Comparison of ENCODE assay signal across 8 mouse cellular contexts in the genomic region with DNA sequence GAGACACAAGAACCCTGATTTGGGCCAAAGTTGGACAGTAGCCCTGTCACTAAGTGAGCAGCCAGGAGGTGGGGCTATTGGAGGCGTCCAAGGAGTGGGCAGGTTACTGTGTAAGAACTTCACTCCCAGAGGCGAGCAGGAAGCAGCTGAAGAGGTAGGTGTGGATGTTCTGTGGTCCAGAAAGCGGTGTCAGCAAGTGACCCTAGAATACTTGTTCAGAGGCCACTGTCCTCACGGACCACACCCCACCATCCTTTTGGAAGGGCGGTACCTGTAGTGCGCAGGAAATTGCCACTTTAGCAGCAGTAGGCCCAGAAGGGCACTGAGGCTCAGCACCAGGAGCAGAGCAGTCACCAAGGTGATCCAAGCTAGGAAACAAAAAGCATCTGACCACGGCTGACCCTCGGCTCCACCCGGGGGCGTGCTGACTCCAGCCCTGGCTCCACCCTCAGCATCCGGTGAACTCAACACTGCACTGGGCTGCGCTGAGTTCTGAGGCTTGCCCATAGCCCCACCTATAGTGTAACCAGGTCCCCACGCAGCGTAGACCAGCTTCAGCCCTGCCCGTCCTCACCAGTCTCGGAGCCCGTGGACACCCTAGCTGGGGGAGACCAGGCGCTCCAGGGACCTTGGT. TPM values are rescaled to one million over a fixed set of nuclear protein-coding genes. Genes with fewer than 3 reads are reported as not detected.
DNase-seq lines count a peak whose midpoint lies in the region; ATAC-seq lines count a peak whose summit lies in the region.

No protein-coding gene starts in this region.

- 20% methylated on average over 18 of the region's 18 CpGs for WGBS in hindbrain, embryonic 14.5 days
- WGBS in liver, embryonic 11.5 days: 36% methylated on average over 18 of the region's 18 CpGs

- peak overlapping the region; percentile 34 for H3K4me3 ChIP-seq in hindbrain, embryonic 14.5 days (replicated peaks; ENCODE audit: low read length)
- H3K4me3 ChIP-seq in liver, embryonic 11.5 days (ENCODE audit: low read depth, low read length): peak overlapping the region; percentile 35

- peaks cover 11% of the 10 kb centered on the region; the same call in 1 of the 2 replicates for H3K4me1 ChIP-seq in hindbrain, embryonic 14.5 days (replicated peaks; ENCODE audit: control insufficient read depth, insufficient read depth, low read length)
- no peaks in the 10 kb centered on the region for H3K4me1 ChIP-seq in liver, embryonic 11.5 days (replicated peaks; ENCODE audit: control insufficient read depth, insufficient read depth, low read length)

- peak; percentile 77 for ATAC-seq in hindbrain, embryonic 14.5 days (ENCODE audit: low FRiP score)
- ATAC-seq in liver, embryonic 11.5 days (replicated peaks; ENCODE audit: low FRiP score): peak; percentile 74
- ATAC-seq in erythroblast, adult 5-6 weeks (replicated peaks; ENCODE audit: low FRiP score, poor library complexity, severe bottlenecking): no peak

- peak overlapping the region; percentile 44 for H3K9ac ChIP-seq in hindbrain, embryonic 14.5 days
- no peak overlapping the region for H3K9ac ChIP-seq in liver, embryonic 11.5 days (ENCODE audit: low read depth, low read length)

- H3K9me3 ChIP-seq in hindbrain, embryonic 14.5 days (ENCODE audit: control insufficient read depth, low read length): no peaks in the 10 kb centered on the region
- no peaks in the 10 kb centered on the region for H3K9me3 ChIP-seq in liver, embryonic 11.5 days (ENCODE audit: control insufficient read depth, low read length)

- peak overlapping the region; percentile 70 for H3K4me2 ChIP-seq in hindbrain, embryonic 14.5 days (replicated peaks)
- H3K4me2 ChIP-seq in liver, embryonic 11.5 days: peak overlapping the region; percentile 62

- peak; percentile 21 to 27 for DNase-seq in urinary bladder, adult 18-20 months (ENCODE audit: low spot score in 2 of 2)
- no peak for DNase-seq in urinary bladder, postnatal 10 days (ENCODE audit: low spot score)
- DNase-seq in forelimb bud, embryonic 11.5 days (ENCODE audit: low read depth, low spot score): peak; percentile 51
- no peak for DNase-seq in hindbrain, embryonic 14.5 days (ENCODE audit: low spot score)
- no peak for DNase-seq in liver, embryonic 11.5 days (ENCODE audit: low spot score)
- DNase-seq in neural tube, embryonic 10.5 days (ENCODE audit: extremely low spot score, low spot score): peak; percentile 65
- DNase-seq in cerebellum, adult 11 months: no peak

- no peaks in the 10 kb centered on the region for H3K27me3 ChIP-seq in hindbrain, embryonic 14.5 days (ENCODE audit: control insufficient read depth, insufficient read depth, low read length)
- H3K27me3 ChIP-seq in liver, embryonic 11.5 days (replicated peaks; ENCODE audit: control insufficient read depth, insufficient read depth, low read length): no peaks in the 10 kb centered on the region

- no peaks in the 10 kb centered on the region for H3K36me3 ChIP-seq in hindbrain, embryonic 14.5 days (replicated peaks; ENCODE audit: control insufficient read depth, insufficient read depth)
- no peaks in the 10 kb centered on the region for H3K36me3 ChIP-seq in liver, embryonic 11.5 days (ENCODE audit: control insufficient read depth, insufficient read depth, low read length)

- no peak overlapping the region for H3K27ac ChIP-seq in hindbrain, embryonic 14.5 days
- H3K27ac ChIP-seq in liver, embryonic 11.5 days (ENCODE audit: low read depth, low read length): no peak overlapping the region

RNA-seq across cellular contexts. Expression of a gene that starts 8.7 kb away (rescaled TPM):
- polyA plus RNA-seq in hindbrain, embryonic 14.5 days (2014; fragmentation: Nextera tagmentation; extraction: Ambion mirVana): 30.1 and 40.2 TPM in 2 replicates
- 315 and 340 TPM in 2 replicates for polyA plus RNA-seq in liver, embryonic 11.5 days (2014; fragmentation: Nextera tagmentation; extraction: Ambion mirVana)
- total RNA-seq in erythroblast, adult 5-6 weeks (2015; ENCODE audit: low replicate concordance): 25.1 and 32.5 TPM in 2 replicates
- total RNA-seq in erythroblast, adult 5-6 weeks (2017; ENCODE audit: low replicate concordance): 30.8 and 46.6 TPM in 2 replicates

RNA-seq across cellular contexts. Expression of a gene that starts 11.4 kb away (rescaled TPM):
- 0.28 and 0.34 TPM in 2 replicates for polyA plus RNA-seq in hindbrain, embryonic 14.5 days (2014; fragmentation: Nextera tagmentation; extraction: Ambion mirVana)
- polyA plus RNA-seq in liver, embryonic 11.5 days (2014; fragmentation: Nextera tagmentation; extraction: Ambion mirVana): 32.7 and 35.9 TPM in 2 replicates
- total RNA-seq in erythroblast, adult 5-6 weeks (2015; ENCODE audit: low replicate concordance): 3.6 TPM in 1 of 2 replicates, not detected in the other
- 1.1 TPM in 1 of 2 replicates, not detected in the other for total RNA-seq in erythroblast, adult 5-6 weeks (2017; ENCODE audit: low replicate concordance)

RNA-seq across cellular contexts. Expression of a gene that starts 18.0 kb away (rescaled TPM):
- 29.5 and 32.4 TPM in 2 replicates for polyA plus RNA-seq in hindbrain, embryonic 14.5 days (2014; fragmentation: Nextera tagmentation; extraction: Ambion mirVana)
- 153 and 161 TPM in 2 replicates for polyA plus RNA-seq in liver, embryonic 11.5 days (2014; fragmentation: Nextera tagmentation; extraction: Ambion mirVana)
- total RNA-seq in erythroblast, adult 5-6 weeks (2015; ENCODE audit: low replicate concordance): 15.2 and 35.9 TPM in 2 replicates
- 21.7 and 22.0 TPM in 2 replicates for total RNA-seq in erythroblast, adult 5-6 weeks (2017; ENCODE audit: low replicate concordance)

RNA-seq across cellular contexts. Expression of a gene that starts 36.8 kb away (rescaled TPM):
- 98.6 and 102 TPM in 2 replicates for polyA plus RNA-seq in hindbrain, embryonic 14.5 days (2014; fragmentation: Nextera tagmentation; extraction: Ambion mirVana)
- polyA plus RNA-seq in liver, embryonic 11.5 days (2014; fragmentation: Nextera tagmentation; extraction: Ambion mirVana): 141 and 149 TPM in 2 replicates
- total RNA-seq in erythroblast, adult 5-6 weeks (2015; ENCODE audit: low replicate concordance): 30.0 and 32.2 TPM in 2 replicates
- total RNA-seq in erythroblast, adult 5-6 weeks (2017; ENCODE audit: low replicate concordance): 37.6 and 66.2 TPM in 2 replicates

RNA-seq across cellular contexts. Expression of a gene that starts 36.8 kb away (rescaled TPM):
- 11.6 and 14.0 TPM in 2 replicates for polyA plus RNA-seq in hindbrain, embryonic 14.5 days (2014; fragmentation: Nextera tagmentation; extraction: Ambion mirVana)
- polyA plus RNA-seq in liver, embryonic 11.5 days (2014; fragmentation: Nextera tagmentation; extraction: Ambion mirVana): 7.5 and 10.4 TPM in 2 replicates
- total RNA-seq in erythroblast, adult 5-6 weeks (2015; ENCODE audit: low replicate concordance): 13.3 and 14.2 TPM in 2 replicates
- 14.1 and 21.6 TPM in 2 replicates for total RNA-seq in erythroblast, adult 5-6 weeks (2017; ENCODE audit: low replicate concordance)

Comparison
In these comparisons a context has a peak if more than half of its experiments do, and no peak if none do; other contexts are left out.
1. DNase-seq: peak in urinary bladder, adult 18-20 months (2 of 2), forelimb bud, embryonic 11.5 days (single experiment) and neural tube, embryonic 10.5 days (single experiment); none in urinary bladder, postnatal 10 days (single experiment), hindbrain, embryonic 14.5 days (single experiment), liver, embryonic 11.5 days (single experiment) and cerebellum, adult 11 months (single experiment).
2. RNA of a gene that starts 11.4 kb away (polyA plus RNA-seq): 32.7 to 35.9 TPM in liver, embryonic 11.5 days; 0.28 to 0.34 TPM in hindbrain, embryonic 14.5 days; every median in the first group is over 10 times any median in the second.